Mouse (Mus musculus): Measurements from ENCODE around the gene Akap1. TPM values are rescaled to one million over a fixed set of nuclear protein-coding genes. Genes with fewer than 3 reads are reported as not detected.

Akap1 gene
- polyA plus RNA-seq, 1 experiment from 2014 or later = 14.2 TPM

- DNase-seq (no peak), ATAC-seq (no peak)
- H3K27ac ChIP-seq (ENCODE audit: low read depth) = no peak overlapping the region
- H3K27me3 ChIP-seq (ENCODE audit: insufficient read depth, low read length) = peaks cover 16% of the 10 kb centered on the region
- H3K9me3 ChIP-seq (ENCODE audit: low read length) = no peaks in the 10 kb centered on the region
- no peaks in the 10 kb centered on the region for H3K4me1 ChIP-seq (ENCODE audit: insufficient read depth)
- no peak overlapping the region for H3K9ac ChIP-seq (replicated peaks)
- 0 out of 2 replicates have a peak, but pooled peaks cover 4% of the 10 kb centered on the region for H3K36me3 ChIP-seq (replicated peaks; ENCODE audit: insufficient read depth, low read length)
- 0 out of 2 replicates have a peak, but pooled peaks have one; percentile 7 for TF ChIP-seq CTCF (IDR thresholded peaks at IDR 0.05; ENCODE audit: low read depth)
- no peak for TF ChIP-seq EP300 (IDR thresholded peaks at IDR 0.05; ENCODE audit: low read depth)
- WGBS (ENCODE audit: insufficient replicate concordance) = 40% methylated on average over 7 of the region's 7 CpGs
- H3K4me2 ChIP-seq (ENCODE audit: low read depth, low read length) = no peak overlapping the region
- no peak overlapping the region for H3K4me3 ChIP-seq (ENCODE audit: low read depth, low read length)
Measured at GRCm38 (mm10) chr11:88825909-88826308, 38.5 kb downstream of the Akap1 start.

- H3K27ac ChIP-seq (ENCODE audit: low read depth) = no peak overlapping the region
- ATAC-seq (peak; percentile 44; the same call in 1 of the 2 replicates), DNase-seq (peak; percentile 60)
- H3K36me3 ChIP-seq (replicated peaks; ENCODE audit: insufficient read depth, low read length) = no peaks in the 10 kb centered on the region
- 6% methylated on average over 7 of the region's 7 CpGs for WGBS (ENCODE audit: insufficient replicate concordance)
- no peak overlapping the region for H3K4me2 ChIP-seq (ENCODE audit: low read depth, low read length)
- no peak overlapping the region for H3K9ac ChIP-seq (replicated peaks)
- no peaks in the 10 kb centered on the region for H3K4me1 ChIP-seq (ENCODE audit: insufficient read depth)
- no peak overlapping the region for H3K4me3 ChIP-seq (ENCODE audit: low read depth, low read length)
- peaks cover 20% of the 10 kb centered on the region for H3K27me3 ChIP-seq (ENCODE audit: insufficient read depth, low read length)
- no peaks in the 10 kb centered on the region for H3K9me3 ChIP-seq (ENCODE audit: low read length)
- TF ChIP-seq CTCF (IDR thresholded peaks at IDR 0.05; ENCODE audit: low read depth) (peak; percentile 95), EP300 (IDR thresholded peaks at IDR 0.05; ENCODE audit: low read depth) (no peak)
Measured at GRCm38 (mm10) chr11:88822991-88823390, 41.4 kb downstream of the Akap1 start.

- H3K4me3 ChIP-seq (ENCODE audit: low read depth, low read length) = no peak overlapping the region
- H3K27me3 ChIP-seq (ENCODE audit: insufficient read depth, low read length) = peaks cover 20% of the 10 kb centered on the region
- no peak for TF ChIP-seq EP300 (IDR thresholded peaks at IDR 0.05; ENCODE audit: low read depth)
- no peak for TF ChIP-seq CTCF (IDR thresholded peaks at IDR 0.05; ENCODE audit: low read depth)
- no peak for DNase-seq
- H3K4me1 ChIP-seq (ENCODE audit: insufficient read depth) = no peaks in the 10 kb centered on the region
- no peak overlapping the region for H3K4me2 ChIP-seq (ENCODE audit: low read depth, low read length)
- H3K36me3 ChIP-seq (replicated peaks; ENCODE audit: insufficient read depth, low read length) = no peaks in the 10 kb centered on the region
- no peak overlapping the region for H3K9ac ChIP-seq (replicated peaks)
- no peaks in the 10 kb centered on the region for H3K9me3 ChIP-seq (ENCODE audit: low read length)
- ATAC-seq = no peak
- 34% methylated on average over 5 of the region's 5 CpGs for WGBS (ENCODE audit: insufficient replicate concordance)
- H3K27ac ChIP-seq (ENCODE audit: low read depth) = no peak overlapping the region
Measured at GRCm38 (mm10) chr11:88822526-88822925, 41.9 kb downstream of the Akap1 start.

- Histone ChIP-seq H3K27me3 (ENCODE audit: insufficient read depth, low read length) (peaks cover 20% of the 10 kb centered on the region), H3K9me3 (ENCODE audit: low read length) (no peaks in the 10 kb centered on the region), H3K4me2 (ENCODE audit: low read depth, low read length) (peak overlapping the region; percentile 22; the same call in 1 of the 2 replicates), H3K4me3 (ENCODE audit: low read depth, low read length) (no peak overlapping the region), H3K36me3 (replicated peaks; ENCODE audit: insufficient read depth, low read length) (no peaks in the 10 kb centered on the region), H3K9ac (replicated peaks) (no peak overlapping the region), H3K4me1 (ENCODE audit: insufficient read depth) (no peaks in the 10 kb centered on the region), H3K27ac (ENCODE audit: low read depth) (no peak overlapping the region)
- ATAC-seq (no peak), DNase-seq (no peak)
- no peak for TF ChIP-seq CTCF (IDR thresholded peaks at IDR 0.05; ENCODE audit: low read depth)
- no peak for TF ChIP-seq EP300 (IDR thresholded peaks at IDR 0.05; ENCODE audit: low read depth)
- 21% methylated on average over 24 of the region's 24 CpGs for WGBS (ENCODE audit: insufficient replicate concordance)
Measured at GRCm38 (mm10) chr11:88820742-88821576, 43.4 kb downstream of the Akap1 start.

- H3K27me3 ChIP-seq (ENCODE audit: insufficient read depth, low read length) = peaks cover 20% of the 10 kb centered on the region
- DNase-seq (no peak), ATAC-seq (no peak)
- WGBS (ENCODE audit: insufficient replicate concordance) = 45% methylated on average over 5 of the region's 6 CpGs
- no peak overlapping the region for H3K27ac ChIP-seq (ENCODE audit: low read depth)
- H3K36me3 ChIP-seq (replicated peaks; ENCODE audit: insufficient read depth, low read length) = no peaks in the 10 kb centered on the region
- no peak overlapping the region for H3K9ac ChIP-seq (replicated peaks)
- no peak overlapping the region for H3K4me3 ChIP-seq (ENCODE audit: low read depth, low read length)
- no peaks in the 10 kb centered on the region for H3K9me3 ChIP-seq (ENCODE audit: low read length)
- no peak for TF ChIP-seq EP300 (IDR thresholded peaks at IDR 0.05; ENCODE audit: low read depth)
- no peak for TF ChIP-seq CTCF (IDR thresholded peaks at IDR 0.05; ENCODE audit: low read depth)
- H3K4me2 ChIP-seq (ENCODE audit: low read depth, low read length) = no peak overlapping the region
- no peaks in the 10 kb centered on the region for H3K4me1 ChIP-seq (ENCODE audit: insufficient read depth)
Measured at GRCm38 (mm10) chr11:88820253-88820652, 44.1 kb downstream of the Akap1 start.

GRCm38 (mm10) chr11:88817061-88817460 lies 47.3 kb downstream of the Akap1 start:
- TF ChIP-seq CTCF (IDR thresholded peaks at IDR 0.05; ENCODE audit: low read depth) = no peak
- no peak for TF ChIP-seq EP300 (IDR thresholded peaks at IDR 0.05; ENCODE audit: low read depth)
- Histone ChIP-seq H3K4me3 (ENCODE audit: low read depth, low read length) (no peak overlapping the region), H3K4me1 (ENCODE audit: insufficient read depth) (no peaks in the 10 kb centered on the region), H3K9ac (replicated peaks) (no peak overlapping the region), H3K36me3 (replicated peaks; ENCODE audit: insufficient read depth, low read length) (no peaks in the 10 kb centered on the region), H3K27me3 (ENCODE audit: insufficient read depth, low read length) (peaks cover 14% of the 10 kb centered on the region), H3K27ac (ENCODE audit: low read depth) (no peak overlapping the region), H3K4me2 (ENCODE audit: low read depth, low read length) (no peak overlapping the region), H3K9me3 (ENCODE audit: low read length) (no peaks in the 10 kb centered on the region)
- 71% methylated on average over 5 of the region's 5 CpGs for WGBS (ENCODE audit: insufficient replicate concordance)
- DNase-seq (no peak), ATAC-seq (no peak)
